Mouse (Mus musculus): ENCODE data around the gene Gm10720. TPM values are rescaled to one million over a fixed set of nuclear protein-coding genes. Genes with fewer than 3 reads are reported as not detected.
"Not testable (repeated sequence)": the region's sequence is repeated elsewhere in the genome, so short reads cannot be mapped to it uniquely, and the experiment has no call there.

The Gm10720 gene
- polyA plus RNA-seq, 1 experiment from 2014 or later = not detected

- H3K36me3 ChIP-seq (replicated peaks); DNase-seq (ENCODE audit: low spot score); H3K27me3 ChIP-seq (replicated peaks; ENCODE audit: low read depth, poor library complexity, severe bottlenecking); H3K27ac ChIP-seq (replicated peaks); H3K4me3 ChIP-seq; H3K4me1 ChIP-seq; H3K9me3 ChIP-seq: not testable (repeated sequence)
- 67% methylated on average over 1 of the region's 9 CpGs for whole genome bisulfite sequencing
Measured at GRCm38 (mm10) chr9:3017108-3017507, 1.7 kb downstream of the Gm10720 start, which contains the start of gene Gm10719. Gene Gm10719, plus strand, starts transcription at chr9:3017408.

GRCm38 (mm10) chr9:3018944-3019343 is 3.5 kb downstream of the Gm10720 start:
- H3K27ac ChIP-seq (replicated peaks); H3K4me3 ChIP-seq; H3K9me3 ChIP-seq; H3K36me3 ChIP-seq (replicated peaks); DNase-seq (ENCODE audit: low spot score); H3K27me3 ChIP-seq (replicated peaks; ENCODE audit: low read depth, poor library complexity, severe bottlenecking); H3K4me1 ChIP-seq: not testable (repeated sequence)
- WGBS = 65% methylated on average over 9 of the region's 9 CpGs

GRCm38 (mm10) chr9:3019835-3020727 is 4.6 kb downstream of the Gm10720 start:
- H3K27ac ChIP-seq (replicated peaks); H3K9me3 ChIP-seq; H3K36me3 ChIP-seq (replicated peaks); H3K4me1 ChIP-seq; H3K4me3 ChIP-seq; H3K27me3 ChIP-seq (replicated peaks; ENCODE audit: low read depth, poor library complexity, severe bottlenecking); DNase-seq (ENCODE audit: low spot score): not testable (repeated sequence)
- WGBS = 76% methylated on average over 17 of the region's 19 CpGs

- not testable (repeated sequence) for DNase-seq (ENCODE audit: low spot score)
Measured at GRCm38 (mm10) chr9:3022316-3023008, 7.0 kb downstream of the Gm10720 start.

GRCm38 (mm10) chr9:3023312-3023984 is 8.0 kb downstream of the Gm10720 start, which contains the start of gene Gm10718:
Gene Gm10718, plus strand, starts transcription at chr9:3023547.
- not testable (repeated sequence) for DNase-seq (ENCODE audit: low spot score); H3K36me3 ChIP-seq (replicated peaks); H3K9me3 ChIP-seq; H3K4me3 ChIP-seq; H3K27ac ChIP-seq (replicated peaks); H3K4me1 ChIP-seq; H3K27me3 ChIP-seq (replicated peaks; ENCODE audit: low read depth, poor library complexity, severe bottlenecking)
- 78% methylated on average over 12 of the region's 13 CpGs for WGBS

More at GRCm38 (mm10) chr9:3022316-3023008, 7.0 kb downstream of the Gm10720 start:
- not testable (repeated sequence) for H3K4me3 ChIP-seq; H3K9me3 ChIP-seq; H3K27ac ChIP-seq (replicated peaks); H3K4me1 ChIP-seq; H3K36me3 ChIP-seq (replicated peaks); H3K27me3 ChIP-seq (replicated peaks; ENCODE audit: low read depth, poor library complexity, severe bottlenecking)
- 74% methylated on average over 11 of the region's 13 CpGs for WGBS

GRCm38 (mm10) chr9:3023985-3024648 is 8.7 kb downstream of the Gm10720 start:
- not testable (repeated sequence) for H3K4me3 ChIP-seq; DNase-seq (ENCODE audit: low spot score); H3K27ac ChIP-seq (replicated peaks); H3K4me1 ChIP-seq; H3K27me3 ChIP-seq (replicated peaks; ENCODE audit: low read depth, poor library complexity, severe bottlenecking); H3K36me3 ChIP-seq (replicated peaks); H3K9me3 ChIP-seq
- WGBS = 77% methylated on average over 16 of the region's 16 CpGs

GRCm38 (mm10) chr9:3024912-3025467 is 9.5 kb downstream of the Gm10720 start, which contains the start of gene Gm10717:
Gene Gm10717, plus strand, starts transcription at chr9:3025417.
- not testable (repeated sequence) for H3K27ac ChIP-seq (replicated peaks); DNase-seq (ENCODE audit: low spot score); H3K9me3 ChIP-seq; H3K4me3 ChIP-seq; H3K4me1 ChIP-seq; H3K27me3 ChIP-seq (replicated peaks; ENCODE audit: low read depth, poor library complexity, severe bottlenecking); H3K36me3 ChIP-seq (replicated peaks)
- 71% methylated on average over 12 of the region's 12 CpGs for WGBS

- not testable (repeated sequence) for H3K4me3 ChIP-seq; H3K27ac ChIP-seq (replicated peaks); DNase-seq (ENCODE audit: low spot score); H3K36me3 ChIP-seq (replicated peaks); H3K27me3 ChIP-seq (replicated peaks; ENCODE audit: low read depth, poor library complexity, severe bottlenecking); H3K4me1 ChIP-seq; H3K9me3 ChIP-seq
- 73% methylated on average over 5 of the region's 6 CpGs for WGBS
Measured at GRCm38 (mm10) chr9:3025653-3026052, 10.2 kb downstream of the Gm10720 start.

GRCm38 (mm10) chr9:3026136-3026535 is 10.7 kb downstream of the Gm10720 start:
- H3K4me1 ChIP-seq; DNase-seq (ENCODE audit: low spot score); H3K36me3 ChIP-seq (replicated peaks); H3K27me3 ChIP-seq (replicated peaks; ENCODE audit: low read depth, poor library complexity, severe bottlenecking); H3K27ac ChIP-seq (replicated peaks); H3K4me3 ChIP-seq; H3K9me3 ChIP-seq: not testable (repeated sequence)
- WGBS = 75% methylated on average over 5 of the region's 5 CpGs

- not testable (repeated sequence) for H3K4me1 ChIP-seq; H3K36me3 ChIP-seq (replicated peaks); DNase-seq (ENCODE audit: low spot score); H3K4me3 ChIP-seq; H3K27me3 ChIP-seq (replicated peaks; ENCODE audit: low read depth, poor library complexity, severe bottlenecking); H3K27ac ChIP-seq (replicated peaks); H3K9me3 ChIP-seq
- WGBS = 69% methylated on average over 9 of the region's 9 CpGs
Measured at GRCm38 (mm10) chr9:3026741-3027140, 11.3 kb downstream of the Gm10720 start.

GRCm38 (mm10) chr9:3027200-3027599 is 11.7 kb downstream of the Gm10720 start:
- H3K4me3 ChIP-seq; H3K9me3 ChIP-seq; H3K27ac ChIP-seq (replicated peaks); H3K36me3 ChIP-seq (replicated peaks); H3K4me1 ChIP-seq; H3K27me3 ChIP-seq (replicated peaks; ENCODE audit: low read depth, poor library complexity, severe bottlenecking): not testable (repeated sequence)
- 70% methylated on average over 9 of the region's 9 CpGs for WGBS
- DNase-seq (ENCODE audit: low spot score) = peak; percentile 25
